Mouse (Mus musculus): ENCODE data around the gene Pip5k1b.
"Not testable (repeated sequence)": the region's sequence is repeated elsewhere in the genome, so short reads cannot be mapped to it uniquely, and the experiment has no call there.

Gene Pip5k1b

GRCm38 (mm10) chr19:24555466-24555903 lies at the start of gene Pip5k1b:
Pip5k1b (minus strand) TSS chr19:24555872.
- in situ Hi-C loops (cut with MboI; ENCODE audit: low pct_unique_long_range_greater_than_20kb in 1 of 2, low sequenced_read_pairs in 2 of 2, unreplicated experiment in 1 of 2), result no loop called here

DNA sequence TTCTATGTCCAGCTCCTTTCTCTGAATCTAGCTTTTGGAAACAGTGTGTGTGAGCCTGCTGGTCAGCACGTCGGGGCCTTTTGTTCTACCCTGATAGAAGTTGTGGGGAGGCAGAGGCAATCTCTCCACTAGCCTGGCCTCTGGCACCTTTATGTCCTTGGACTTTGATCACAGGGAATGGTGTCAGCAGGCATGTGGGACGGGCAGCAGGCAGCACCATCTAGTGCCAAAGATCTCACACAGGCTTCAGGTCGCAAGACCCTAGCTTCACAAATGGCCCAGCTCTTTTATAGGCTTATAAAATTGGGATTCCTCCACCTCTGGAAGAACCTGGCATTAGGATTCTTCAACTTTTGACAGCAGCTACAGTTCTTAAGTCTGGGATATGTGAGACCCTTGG lies 48.4 kb upstream of the Pip5k1b start:
- in situ Hi-C loops (cut with MboI; ENCODE audit: low pct_unique_long_range_greater_than_20kb in 1 of 2, low sequenced_read_pairs in 2 of 2, unreplicated experiment in 1 of 2), result loop anchor here in 1 of 2 experiments (25.0 kb wide), 1 partner anchor 317 kb away; the partner anchor contains the start of gene Fxn

DNA sequence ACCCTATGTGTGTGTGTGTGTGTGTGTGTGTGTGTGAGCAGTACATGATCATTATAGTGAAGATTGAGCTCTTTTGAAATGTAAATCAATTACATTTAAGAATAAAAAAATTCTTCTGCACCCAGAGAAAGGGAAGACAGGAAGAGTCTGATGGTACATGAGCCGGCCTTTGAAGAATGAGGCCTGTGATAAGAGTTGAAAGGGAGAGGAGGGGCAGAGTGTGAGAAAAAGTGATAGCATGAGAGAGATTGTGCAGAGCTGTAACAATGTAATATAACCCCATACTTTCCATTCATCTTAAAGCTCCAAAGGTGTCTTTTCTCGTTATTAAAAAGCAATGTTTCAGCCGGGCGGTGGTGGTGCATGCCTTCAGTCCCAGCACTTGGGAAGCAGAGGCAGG lies 47.8 kb upstream of the Pip5k1b start:
- in situ Hi-C loops (cut with MboI; ENCODE audit: low pct_unique_long_range_greater_than_20kb in 1 of 2, low sequenced_read_pairs in 2 of 2, unreplicated experiment in 1 of 2), result loop anchor here in 1 of 2 experiments (25.0 kb wide), 1 partner anchor 316 kb away; the partner anchor contains the start of gene Fxn

DNA sequence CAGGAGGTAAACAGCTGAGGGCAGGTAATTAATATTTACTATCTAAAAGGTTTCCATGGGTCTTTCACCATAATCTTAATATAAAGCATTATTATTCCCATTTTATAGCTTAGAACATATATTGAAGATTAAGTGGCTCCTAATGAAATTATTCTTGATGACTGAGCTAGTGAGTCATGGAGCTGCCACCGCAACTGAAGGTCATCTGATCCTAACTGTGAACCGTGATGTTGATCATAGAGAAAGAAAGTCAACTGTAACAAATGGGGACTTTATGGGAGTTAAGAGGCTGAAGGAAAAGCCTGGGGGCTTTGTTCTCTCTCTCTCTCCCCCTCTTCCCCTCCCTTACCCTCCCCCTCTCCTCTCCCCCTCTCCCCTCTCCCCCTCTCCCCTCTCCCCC lies 31.1 kb upstream of the Pip5k1b start:
- in situ Hi-C loops (cut with MboI; ENCODE audit: low pct_unique_long_range_greater_than_20kb in 1 of 2, low sequenced_read_pairs in 2 of 2, unreplicated experiment in 1 of 2), result no loop called here

DNA sequence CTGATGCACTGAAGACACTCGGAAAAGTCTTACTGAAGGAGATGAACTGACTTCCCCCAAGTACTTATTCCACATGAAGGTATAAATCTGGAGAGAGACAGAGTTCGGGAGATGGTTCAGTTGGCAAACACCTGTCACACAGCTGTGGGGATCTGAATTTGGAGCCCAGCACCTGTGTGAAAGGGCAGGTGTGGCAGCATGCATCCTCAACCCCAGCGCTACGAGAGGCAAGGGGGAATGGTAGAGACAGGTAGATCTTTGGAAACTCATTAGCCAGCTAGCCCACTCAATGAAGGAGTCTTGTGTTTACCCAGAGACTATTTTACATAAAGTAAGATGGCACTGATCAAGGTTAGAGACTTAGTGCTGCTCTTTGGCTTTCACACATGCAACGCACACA lies 29.5 kb upstream of the Pip5k1b start:
- in situ Hi-C loops (cut with MboI; ENCODE audit: low pct_unique_long_range_greater_than_20kb in 1 of 2, low sequenced_read_pairs in 2 of 2, unreplicated experiment in 1 of 2), result no loop called here

- in situ Hi-C loops (cut with MboI; ENCODE audit: low pct_unique_long_range_greater_than_20kb in 1 of 2, low sequenced_read_pairs in 2 of 2, unreplicated experiment in 1 of 2), result no loop called here
Measured at GRCm38 (mm10) chr19:24583956-24584355, 28.3 kb upstream of the Pip5k1b start.

DNA sequence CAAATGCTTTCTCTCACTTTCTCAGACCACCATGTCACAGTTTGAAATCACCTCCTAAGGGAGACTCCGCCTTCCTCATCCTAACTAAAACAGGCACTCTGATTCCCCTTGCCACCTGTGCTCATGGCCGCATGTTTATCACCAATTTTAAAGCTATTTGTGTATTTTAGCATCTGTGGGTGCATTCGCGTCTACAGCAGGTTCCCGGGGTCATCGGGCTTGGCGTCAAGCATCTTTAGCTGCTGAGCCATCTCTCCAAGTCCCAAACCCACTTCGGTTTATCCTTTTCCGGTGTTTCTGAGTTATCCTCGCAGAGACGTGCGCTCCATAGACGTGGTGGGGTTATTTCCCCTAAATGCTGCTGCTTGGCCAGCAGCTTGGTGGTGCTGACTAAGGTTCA lies 20.5 kb upstream of the Pip5k1b start:
- in situ Hi-C loops (cut with MboI; ENCODE audit: low pct_unique_long_range_greater_than_20kb in 1 of 2, low sequenced_read_pairs in 2 of 2, unreplicated experiment in 1 of 2), result no loop called here

GRCm38 (mm10) chr19:24571756-24572181 lies 16.1 kb upstream of the Pip5k1b start:
- in situ Hi-C loops (cut with MboI; ENCODE audit: low pct_unique_long_range_greater_than_20kb in 1 of 2, low sequenced_read_pairs in 2 of 2, unreplicated experiment in 1 of 2), result no loop called here

- in situ Hi-C loops (cut with MboI; ENCODE audit: low pct_unique_long_range_greater_than_20kb in 1 of 2, low sequenced_read_pairs in 2 of 2, unreplicated experiment in 1 of 2), result no loop called here
Measured at GRCm38 (mm10) chr19:24570969-24571368, 15.3 kb upstream of the Pip5k1b start.

- in situ Hi-C loops (cut with MboI; ENCODE audit: low pct_unique_long_range_greater_than_20kb in 1 of 2, low sequenced_read_pairs in 2 of 2, unreplicated experiment in 1 of 2), result no loop called here
Measured at GRCm38 (mm10) chr19:24557456-24557855, 1.8 kb upstream of the Pip5k1b start.

DNA sequence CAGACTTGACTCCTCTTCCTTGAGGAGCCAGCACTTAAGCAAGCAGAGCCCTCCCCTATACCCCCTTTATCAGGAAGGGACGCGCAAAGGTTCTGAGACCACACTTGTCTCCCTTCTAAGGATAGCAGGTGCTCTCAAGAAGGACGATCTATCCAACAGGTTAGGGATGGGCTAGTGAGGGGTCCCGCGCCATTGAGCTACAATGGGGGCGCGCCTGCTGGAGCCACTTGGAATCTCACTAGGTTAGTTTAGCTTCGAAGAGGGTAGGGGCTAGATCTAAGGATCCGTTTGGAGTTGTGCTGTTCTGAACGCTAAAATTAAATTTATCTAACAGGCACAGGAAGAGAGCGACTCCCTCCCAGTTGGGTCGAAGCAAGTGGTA lies 904 bp upstream of the Pip5k1b start:
- in situ Hi-C loops (cut with MboI; ENCODE audit: low pct_unique_long_range_greater_than_20kb in 1 of 2, low sequenced_read_pairs in 2 of 2, unreplicated experiment in 1 of 2), result no loop called here

GRCm38 (mm10) chr19:24555904-24556584 lies 372 bp upstream of the Pip5k1b start:
- in situ Hi-C loops (cut with MboI; ENCODE audit: low pct_unique_long_range_greater_than_20kb in 1 of 2, low sequenced_read_pairs in 2 of 2, unreplicated experiment in 1 of 2), result no loop called here

DNA sequence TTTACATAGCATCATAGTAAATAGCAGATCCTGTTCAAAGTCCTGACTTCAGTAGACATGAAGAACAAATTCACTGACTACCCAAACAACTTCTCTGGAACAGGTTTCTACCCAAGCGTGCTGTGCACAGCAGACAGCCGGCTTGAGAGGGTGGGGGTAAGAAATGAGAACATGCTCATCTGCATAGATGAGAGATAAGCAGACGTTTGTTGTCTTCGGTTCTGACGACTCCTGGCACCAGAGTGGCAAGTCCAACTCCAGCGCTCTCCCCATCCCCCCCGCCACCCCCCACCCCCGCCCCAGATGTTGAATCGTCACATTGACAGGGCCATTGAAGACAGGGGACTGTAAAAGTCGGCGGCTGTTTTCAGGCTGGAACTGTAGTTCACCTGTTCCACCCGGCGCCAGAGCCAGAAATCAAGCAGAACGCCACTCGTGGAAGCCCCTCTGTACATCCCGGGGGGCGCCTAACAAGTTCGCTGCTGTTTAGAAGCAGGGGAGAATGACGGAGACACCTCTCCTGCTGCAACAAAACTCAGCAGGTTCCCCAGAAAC lies 684 bp downstream of the Pip5k1b start:
- in situ Hi-C loops (cut with MboI; ENCODE audit: low pct_unique_long_range_greater_than_20kb in 1 of 2, low sequenced_read_pairs in 2 of 2, unreplicated experiment in 1 of 2), result no loop called here

DNA sequence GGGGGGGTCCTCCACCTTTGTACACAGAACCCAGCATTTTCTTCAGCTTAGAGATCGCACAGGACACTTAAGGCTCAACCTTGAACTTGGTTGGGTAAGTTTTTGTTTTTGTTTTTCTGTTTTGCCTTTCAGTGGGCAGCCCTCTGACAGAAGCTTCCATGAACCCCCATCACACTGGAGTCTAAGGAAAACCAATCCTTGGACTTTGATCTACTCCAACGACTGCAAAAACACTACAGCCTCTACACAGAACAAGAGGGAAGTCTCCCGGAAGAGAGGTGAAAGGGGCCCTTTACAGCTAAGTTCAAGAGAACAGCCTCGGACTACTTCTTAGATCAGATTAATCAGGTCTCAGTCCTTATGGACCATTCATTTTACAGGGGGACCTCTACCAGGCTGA lies 1.2 kb downstream of the Pip5k1b start:
- in situ Hi-C loops (cut with MboI; ENCODE audit: low pct_unique_long_range_greater_than_20kb in 1 of 2, low sequenced_read_pairs in 2 of 2, unreplicated experiment in 1 of 2), result no loop called here

- in situ Hi-C loops (cut with MboI; ENCODE audit: low pct_unique_long_range_greater_than_20kb in 1 of 2, low sequenced_read_pairs in 2 of 2, unreplicated experiment in 1 of 2), result no loop called here
Measured at GRCm38 (mm10) chr19:24553291-24554075, 2.2 kb downstream of the Pip5k1b start.

DNA sequence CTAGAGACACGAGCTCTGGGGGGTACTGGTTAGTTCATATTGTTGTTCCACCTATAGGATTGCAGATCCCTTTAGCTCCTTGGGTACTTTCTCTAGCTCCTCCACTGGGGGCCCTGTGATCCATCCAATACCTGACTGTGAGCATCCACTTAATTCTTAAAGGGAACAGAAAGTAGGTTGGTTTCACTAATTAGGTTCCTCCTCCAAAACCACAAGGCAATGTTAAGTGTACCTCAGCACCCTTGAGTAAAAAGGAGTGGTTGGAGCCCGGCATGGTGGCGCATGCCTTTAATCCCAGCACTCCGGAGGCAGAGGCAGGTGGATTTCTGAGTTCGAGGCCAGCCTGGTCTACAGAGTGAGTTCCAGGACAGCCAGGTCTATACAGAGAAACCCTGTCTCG lies 3.0 kb downstream of the Pip5k1b start:
- in situ Hi-C loops (cut with MboI; ENCODE audit: low pct_unique_long_range_greater_than_20kb in 1 of 2, low sequenced_read_pairs in 2 of 2, unreplicated experiment in 1 of 2), result not testable (repeated sequence)

DNA sequence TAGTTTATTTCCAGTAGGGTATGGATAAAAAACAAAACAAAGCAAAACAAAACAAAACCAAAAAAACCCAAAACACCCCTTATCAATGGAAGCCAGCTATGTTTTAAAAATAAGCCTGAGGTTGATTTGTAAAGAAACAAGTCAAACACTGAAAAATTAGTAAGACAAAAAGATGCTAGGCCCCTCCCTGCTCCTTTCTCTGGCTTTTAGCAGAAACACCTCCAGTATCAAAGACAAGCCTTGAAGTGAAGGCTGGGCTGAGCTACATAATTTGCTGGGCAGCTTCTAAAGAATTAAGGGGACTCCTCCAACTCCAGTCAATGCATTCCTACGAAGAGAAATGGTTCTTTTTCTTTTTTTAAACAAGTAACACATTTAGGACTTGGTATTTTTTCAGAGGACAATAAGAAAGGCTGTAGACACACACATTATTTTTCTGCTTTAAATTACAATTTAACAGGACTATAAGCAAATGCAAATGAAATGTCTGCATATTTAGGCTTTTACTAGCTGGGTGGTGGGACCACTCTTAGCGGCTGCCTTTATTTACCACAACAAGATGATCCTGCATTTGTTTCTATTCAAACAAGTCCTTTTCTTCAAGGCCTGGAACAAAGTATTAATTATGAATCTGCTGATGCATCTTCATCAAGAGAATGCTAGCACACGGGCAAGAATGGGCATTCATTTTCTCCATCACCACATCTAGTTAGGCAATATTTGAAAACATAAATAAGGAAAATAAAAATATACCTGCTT lies 4.3 kb downstream of the Pip5k1b start:
- in situ Hi-C loops (cut with MboI; ENCODE audit: low pct_unique_long_range_greater_than_20kb in 1 of 2, low sequenced_read_pairs in 2 of 2, unreplicated experiment in 1 of 2), result no loop called here

- in situ Hi-C loops (cut with MboI; ENCODE audit: low pct_unique_long_range_greater_than_20kb in 1 of 2, low sequenced_read_pairs in 2 of 2, unreplicated experiment in 1 of 2), result no loop called here
Measured at GRCm38 (mm10) chr19:24550778-24551177, 4.9 kb downstream of the Pip5k1b start.

- in situ Hi-C loops (cut with MboI; ENCODE audit: low pct_unique_long_range_greater_than_20kb in 1 of 2, low sequenced_read_pairs in 2 of 2, unreplicated experiment in 1 of 2), result no loop called here
Measured at GRCm38 (mm10) chr19:24550016-24550415, 5.7 kb downstream of the Pip5k1b start.
